Mouse (Mus musculus) lung, postnatal 0 days (tissue): ENCODE data around the gene Zfp160.

Experiments used
- CTCF ChIP-seq: IDR thresholded peaks from 2 replicates; pipeline ENCODE4 v1.5.1; 2016; ENCODE audit warnings: antibody characterized with exemption, mild to moderate bottlenecking
- EP300 ChIP-seq: IDR thresholded peaks from 2 replicates; pipeline ENCODE4 v1.6.1; 2016; ENCODE audit warnings: antibody characterized with exemption, mild to moderate bottlenecking, control low read depth

GRCm38 (mm10) chr17:20996364-20996763, 12.3 kb upstream of the Zfp160 start, which contains the start of gene Vmn1r233:
- TF ChIP-seq CTCF (no peak), EP300 (no peak)
